Mouse (Mus musculus) forebrain, embryonic 13.5 days (tissue): ENCODE results near the gene Prep. TPM values are rescaled to one million over a fixed set of nuclear protein-coding genes. Genes with fewer than 3 reads are reported as not detected.

Source experiments
- ATAC-seq: fragments of 200-750 bp; cut with Nextera tagmentation; 2 replicates; pipeline ENCODE4 v1.8.0; 2017
- H3K27ac ChIP-seq: fragments of 300-500 bp; sonication (generic); 2 replicates; pipeline ENCODE4 v1.5.1; 2015; ENCODE audit warnings: inconsistent platforms, mild to moderate bottlenecking, moderate library complexity
- H3K27me3 ChIP-seq: fragments of 300-500 bp; sonication (generic); 2 replicates; pipeline ENCODE4 v1.6.1; 2015; ENCODE audit warnings: mild to moderate bottlenecking, inconsistent platforms
- H3K36me3 ChIP-seq: fragments of 300-500 bp; sonication (generic); 2 replicates; pipeline ENCODE4 v1.6.1; 2015; ENCODE audit warnings: mild to moderate bottlenecking, inconsistent platforms; ENCODE audit not compliant: poor library complexity, severe bottlenecking
- H3K4me1 ChIP-seq: fragments of 300-500 bp; sonication (generic); 2 replicates; pipeline ENCODE4 v1.6.1; 2015; ENCODE audit warnings: inconsistent platforms
- H3K4me2 ChIP-seq: fragments of 300-500 bp; sonication (generic); 2 replicates; pipeline ENCODE4 v1.6.1; 2015; ENCODE audit warnings: inconsistent platforms, mild to moderate bottlenecking, moderate library complexity
- H3K4me3 ChIP-seq: fragments of 300-500 bp; sonication (generic); 2 replicates; pipeline ENCODE4 v1.5.1; 2015; ENCODE audit warnings: mild to moderate bottlenecking, inconsistent platforms
- H3K9ac ChIP-seq: fragments of 300-500 bp; sonication (generic); 2 replicates; pipeline ENCODE4 v1.6.1; 2015; ENCODE audit warnings: mild to moderate bottlenecking, inconsistent platforms
- H3K9me3 ChIP-seq: fragments of 300-500 bp; sonication (generic); replicated peaks from 2 replicates; pipeline ENCODE4 v1.6.1; 2016; ENCODE audit warnings: inconsistent platforms
- WGBS: fragments of 180-500 bp; shearing (Covaris S2); methylation state at CpG from one replicate; pipeline ENCODE4 v1.1.7; 2015; 5-methylcytosine and 5-hydroxymethylcytosine counted together
- polyA plus RNA-seq: library from polyadenylated mRNA; unstranded; fragments of >200 nt; fragmentation: Nextera tagmentation; extraction: Ambion mirVana; gene quantifications from 2 replicates; pipeline ENCODE4 v1.2.1, GENCODE M21; 2015

Prep gene
- polyA plus RNA-seq, 1 experiment from 2014 or later = 18.3 TPM

DNA sequence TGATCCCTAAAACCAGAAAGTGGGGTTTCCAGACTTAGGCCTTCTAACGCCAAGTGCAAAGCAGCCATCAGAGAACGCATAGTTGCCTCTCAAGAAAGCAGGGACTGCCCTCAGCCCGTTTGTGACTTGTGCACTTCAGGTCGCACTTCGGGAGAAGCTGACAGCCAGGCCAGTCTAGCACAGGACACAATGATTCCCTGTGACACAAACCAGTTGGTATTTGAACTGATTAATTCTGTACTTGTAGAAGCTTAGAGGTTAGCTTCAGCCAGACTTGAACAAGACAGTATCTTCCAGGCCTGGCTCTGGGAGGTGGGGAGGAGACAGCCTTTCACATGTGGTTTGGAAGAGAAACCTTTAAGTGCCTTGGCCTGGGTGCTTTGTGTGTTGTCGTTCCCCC, 56.0 kb downstream of the Prep start:
- Histone ChIP-seq H3K9me3 (no peaks in the 10 kb centered on the region), H3K4me1 (no peaks in the 10 kb centered on the region), H3K27me3 (no peaks in the 10 kb centered on the region), H3K4me2 (no peak overlapping the region), H3K36me3 (peaks cover 65% of the 10 kb centered on the region), H3K9ac (no peak overlapping the region), H3K4me3 (no peak overlapping the region), H3K27ac (no peak overlapping the region)
- WGBS = 93% methylated on average over 6 of the region's 6 CpGs
- no peak for ATAC-seq

DNA sequence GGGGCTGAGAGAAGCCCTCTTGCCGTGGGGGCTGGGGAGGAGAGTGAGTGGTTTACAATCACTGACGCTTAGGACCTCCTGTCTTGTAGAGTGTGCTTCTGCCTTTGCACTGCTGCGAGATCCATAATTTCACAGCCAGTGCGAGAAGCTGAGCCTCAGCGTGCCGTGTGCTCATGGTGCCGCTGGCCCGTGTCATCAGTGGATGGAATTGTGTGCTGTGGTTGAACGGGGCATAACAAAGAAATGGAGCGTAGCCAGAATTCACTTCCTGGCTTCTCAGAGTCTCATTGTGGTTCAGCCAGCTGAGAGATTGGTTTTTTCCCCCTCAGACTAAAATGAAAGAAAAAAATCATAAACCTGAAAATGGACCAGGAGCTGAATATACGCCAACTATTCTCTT, 62.1 kb downstream of the Prep start:
- H3K27ac ChIP-seq = no peak overlapping the region
- H3K4me2 ChIP-seq = no peak overlapping the region
- H3K4me3 ChIP-seq = no peak overlapping the region
- WGBS = 59% methylated on average over 11 of the region's 11 CpGs
- 0 out of 2 replicates have a peak, but pooled peaks cover 5% of the 10 kb centered on the region for H3K4me1 ChIP-seq
- H3K27me3 ChIP-seq = no peaks in the 10 kb centered on the region
- peaks cover 42% of the 10 kb centered on the region for H3K36me3 ChIP-seq
- H3K9me3 ChIP-seq = no peaks in the 10 kb centered on the region
- ATAC-seq = peak; percentile 23; the same call in 1 of the 2 replicates
- H3K9ac ChIP-seq = no peak overlapping the region

DNA sequence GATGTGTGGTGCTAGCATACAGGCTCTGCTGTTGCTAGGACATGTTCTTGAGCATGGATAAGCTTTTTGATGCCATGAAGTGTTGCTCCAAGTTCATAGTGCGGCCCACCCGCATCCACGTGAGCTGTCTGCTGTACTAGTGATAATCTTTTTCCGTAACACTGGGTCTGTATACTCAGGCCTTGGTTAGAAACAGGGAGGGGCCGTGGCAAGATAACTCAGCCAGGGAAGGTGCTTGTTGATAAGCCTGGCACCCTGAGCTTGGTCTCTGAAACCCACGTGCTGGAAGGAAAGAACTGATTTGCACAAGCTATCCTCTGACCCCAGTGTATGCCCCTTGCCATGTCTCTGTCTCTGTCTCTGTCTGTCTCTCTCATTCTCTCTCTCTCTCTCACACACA, 63.0 kb downstream of the Prep start:
- H3K9ac ChIP-seq = no peak overlapping the region
- H3K4me3 ChIP-seq = no peak overlapping the region

DNA sequence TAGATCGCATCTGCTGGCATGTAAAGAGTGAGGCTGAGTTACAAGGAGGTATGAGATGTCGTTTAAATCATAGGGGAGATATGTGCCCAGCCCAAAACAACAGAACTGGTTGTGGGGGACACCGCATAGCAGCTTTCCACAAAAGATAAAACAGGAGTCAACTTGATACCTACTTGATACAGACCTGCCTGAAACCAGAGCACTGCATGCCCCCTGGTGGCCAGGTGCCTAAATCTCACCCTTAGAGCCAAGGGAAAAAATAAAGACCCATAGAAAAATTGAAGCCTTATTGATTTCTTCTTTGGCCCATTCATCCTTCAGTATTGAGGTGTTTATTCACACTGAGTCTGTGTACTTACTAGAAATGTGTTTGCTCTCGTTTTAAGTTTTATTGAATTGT, 65.4 kb downstream of the Prep start:
- Histone ChIP-seq H3K36me3 (peaks cover 22% of the 10 kb centered on the region), H3K9me3 (no peaks in the 10 kb centered on the region), H3K4me2 (no peak overlapping the region), H3K27ac (no peak overlapping the region), H3K4me1 (0 out of 2 replicates have a peak, but pooled peaks cover 5% of the 10 kb centered on the region), H3K4me3 (no peak overlapping the region), H3K9ac (no peak overlapping the region), H3K27me3 (no peaks in the 10 kb centered on the region)
- 80% methylated on average over 4 of the region's 4 CpGs for WGBS
- peak; percentile 54; the same call in 1 of the 2 replicates for ATAC-seq

More for the DNA sequence above, 63.0 kb downstream of the Prep start:
- 0 out of 2 replicates have a peak, but pooled peaks cover 5% of the 10 kb centered on the region for H3K4me1 ChIP-seq
- WGBS = 94% methylated on average over 6 of the region's 6 CpGs
- H3K4me2 ChIP-seq = no peak overlapping the region
- H3K36me3 ChIP-seq = peaks cover 38% of the 10 kb centered on the region
- no peak for ATAC-seq
- no peaks in the 10 kb centered on the region for H3K27me3 ChIP-seq
- H3K9me3 ChIP-seq = no peaks in the 10 kb centered on the region
- H3K27ac ChIP-seq = no peak overlapping the region

DNA sequence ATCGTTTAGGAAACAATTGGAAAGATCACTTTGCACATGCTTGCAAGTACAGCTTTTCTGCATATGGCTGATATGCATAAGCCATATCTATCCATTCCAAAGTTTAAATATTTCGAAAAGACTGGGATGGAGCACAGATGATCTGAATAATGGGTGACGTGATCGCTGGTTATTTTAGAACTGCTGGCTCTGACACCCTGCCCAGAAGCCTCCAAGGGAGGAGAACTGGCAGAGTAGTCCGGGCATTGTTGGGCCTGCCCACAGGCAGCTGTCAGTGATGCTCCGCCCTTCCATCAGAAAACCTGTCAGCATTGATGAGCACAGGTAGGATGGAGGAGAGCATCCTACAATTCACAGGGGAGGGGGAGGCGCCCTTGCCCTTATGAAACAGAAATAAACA, 69.8 kb downstream of the Prep start:
- no peaks in the 10 kb centered on the region for H3K27me3 ChIP-seq
- H3K4me3 ChIP-seq = no peak overlapping the region
- H3K9me3 ChIP-seq = no peaks in the 10 kb centered on the region
- H3K9ac ChIP-seq = no peak overlapping the region
- ATAC-seq = no peak
- H3K4me2 ChIP-seq = no peak overlapping the region
- H3K4me1 ChIP-seq = peaks cover 24% of the 10 kb centered on the region
- H3K27ac ChIP-seq = no peak overlapping the region
- WGBS = 89% methylated on average over 7 of the region's 7 CpGs
- H3K36me3 ChIP-seq = no peaks in the 10 kb centered on the region

DNA sequence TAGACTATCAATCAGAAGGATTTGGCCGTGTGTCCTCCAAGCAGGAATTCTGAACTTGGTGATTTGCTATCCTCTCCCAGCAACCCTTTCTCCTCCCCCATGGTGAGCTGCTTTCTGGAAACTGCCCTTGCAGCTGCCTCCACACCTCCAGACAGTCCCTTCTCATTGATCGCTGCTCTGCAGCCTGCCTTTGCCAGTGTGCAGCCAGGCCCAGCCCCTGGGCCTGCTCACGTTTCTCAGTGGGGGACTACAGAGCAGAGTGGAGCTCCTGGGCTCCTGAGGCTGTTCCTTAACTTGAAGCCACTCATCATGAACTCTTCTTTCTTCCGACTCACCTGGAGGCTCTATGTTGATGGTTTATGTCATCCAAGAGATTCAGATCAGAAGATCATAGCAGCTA, 72.9 kb downstream of the Prep start:
- Histone ChIP-seq H3K27me3 (no peaks in the 10 kb centered on the region), H3K27ac (no peak overlapping the region), H3K36me3 (no peaks in the 10 kb centered on the region), H3K4me1 (peaks cover 24% of the 10 kb centered on the region), H3K4me2 (no peak overlapping the region), H3K9me3 (no peaks in the 10 kb centered on the region), H3K9ac (no peak overlapping the region), H3K4me3 (no peak overlapping the region)
- 60% methylated on average over 4 of the region's 4 CpGs for WGBS
- no peak for ATAC-seq

DNA sequence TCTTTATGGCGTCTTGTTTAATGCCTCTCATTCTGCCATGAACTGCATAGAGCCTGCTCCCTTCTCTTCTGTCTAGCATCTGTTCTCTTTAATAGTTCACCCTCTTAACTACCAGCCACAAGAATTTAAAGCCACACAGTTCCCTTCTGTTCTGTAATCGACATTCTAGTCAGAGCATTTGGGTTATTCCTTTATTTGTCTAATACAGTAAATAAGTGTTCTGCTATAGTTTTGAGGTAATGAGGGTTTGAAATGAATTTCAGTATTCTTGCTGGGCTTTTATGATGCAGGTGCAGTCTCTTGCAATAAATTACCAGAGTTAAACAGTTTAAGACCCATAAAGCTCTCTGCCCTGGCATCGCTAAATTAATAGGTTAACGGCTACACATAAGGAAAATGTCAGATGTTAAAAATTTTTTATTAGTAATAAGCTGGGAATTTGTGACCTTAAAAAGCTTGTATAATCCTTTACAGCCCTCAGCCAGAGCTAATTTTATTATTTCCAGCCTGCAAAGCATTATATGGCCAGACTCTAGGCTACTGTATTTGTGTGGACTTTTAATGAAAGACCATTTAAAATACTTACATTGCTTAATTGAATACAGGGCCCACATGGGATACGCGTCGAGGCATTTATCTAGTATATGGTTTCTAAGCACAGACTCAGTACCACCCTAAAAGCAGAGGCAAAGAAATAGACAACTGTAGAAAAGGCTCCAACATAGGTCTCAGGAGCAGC, 73.6 kb downstream of the Prep start:
- no peak for ATAC-seq
- Histone ChIP-seq H3K36me3 (no peaks in the 10 kb centered on the region), H3K4me1 (peaks cover 24% of the 10 kb centered on the region), H3K4me3 (no peak overlapping the region), H3K9ac (no peak overlapping the region), H3K4me2 (no peak overlapping the region), H3K9me3 (no peaks in the 10 kb centered on the region), H3K27ac (no peak overlapping the region; the same call in 1 of the 2 replicates), H3K27me3 (no peaks in the 10 kb centered on the region)
- 72% methylated on average over 7 of the region's 7 CpGs for WGBS

DNA sequence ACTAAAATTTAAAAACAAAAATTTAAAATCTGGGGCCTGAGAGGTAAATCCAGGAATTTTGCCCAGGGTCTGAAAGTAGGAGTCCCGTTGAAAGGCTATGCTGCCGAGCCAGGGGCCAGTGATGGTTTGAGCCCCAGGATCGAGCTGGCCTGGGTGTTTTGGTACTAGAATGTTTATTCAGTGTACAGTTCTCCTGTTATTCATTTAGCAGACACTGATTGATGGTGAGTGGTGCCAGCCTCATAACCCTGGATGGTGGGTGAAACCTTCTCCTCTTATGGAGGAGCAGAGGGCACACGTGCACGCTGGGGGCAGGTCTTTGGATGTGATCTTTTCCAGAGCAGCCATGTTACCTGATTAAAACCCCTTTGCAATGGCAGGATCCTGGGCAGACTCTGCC, 75.4 kb downstream of the Prep start:
- ATAC-seq = no peak
- no peak overlapping the region for H3K27ac ChIP-seq
- peaks cover 33% of the 10 kb centered on the region for H3K4me1 ChIP-seq
- H3K4me2 ChIP-seq = no peak overlapping the region
- H3K9ac ChIP-seq = no peak overlapping the region
- H3K36me3 ChIP-seq = no peaks in the 10 kb centered on the region
- no peaks in the 10 kb centered on the region for H3K9me3 ChIP-seq
- WGBS = 95% methylated on average over 5 of the region's 5 CpGs
- no peak overlapping the region for H3K4me3 ChIP-seq
- H3K27me3 ChIP-seq = no peaks in the 10 kb centered on the region

DNA sequence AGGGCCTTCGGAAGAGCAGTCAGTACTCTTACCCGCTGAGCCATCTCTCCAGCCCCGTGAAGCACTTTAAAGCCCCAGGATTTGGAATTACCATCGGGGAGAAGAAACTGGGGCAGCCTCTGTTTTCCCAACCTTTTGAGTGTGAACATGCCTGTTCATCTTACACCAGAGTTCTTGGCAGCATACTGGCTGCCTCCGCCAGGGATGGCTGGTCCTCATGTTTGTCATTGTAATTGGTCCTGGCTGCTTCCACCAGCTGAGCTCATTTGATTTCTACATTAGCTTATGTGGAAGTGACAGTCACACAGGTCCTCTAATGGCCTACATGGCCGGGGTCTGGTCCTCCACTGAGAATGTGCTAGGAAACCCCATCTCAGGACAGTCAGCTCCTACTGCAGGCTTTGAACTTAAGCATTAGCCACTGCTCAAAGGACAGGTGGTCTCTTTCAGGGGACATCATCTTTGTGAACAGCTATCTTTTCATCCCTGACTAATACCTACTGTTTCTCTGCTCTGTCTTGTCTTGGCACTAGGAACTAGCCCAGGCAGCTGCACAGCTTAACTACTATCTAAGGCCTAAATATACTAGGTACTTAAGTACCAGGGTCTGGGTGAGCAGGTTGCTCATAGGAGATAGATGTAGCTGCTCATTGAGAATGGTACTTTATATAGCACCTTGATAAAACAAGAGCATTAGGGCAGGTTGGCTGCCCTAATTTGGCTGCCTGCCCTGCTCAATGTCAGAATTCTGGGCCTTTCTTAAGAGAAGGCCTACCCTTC, 77.2 kb downstream of the Prep start:
- Histone ChIP-seq H3K4me3 (no peak overlapping the region), H3K9me3 (no peaks in the 10 kb centered on the region), H3K4me1 (peaks cover 31% of the 10 kb centered on the region), H3K27ac (no peak overlapping the region), H3K4me2 (no peak overlapping the region), H3K36me3 (peaks cover 7% of the 10 kb centered on the region; the same call in 1 of the 2 replicates), H3K27me3 (no peaks in the 10 kb centered on the region), H3K9ac (no peak overlapping the region)
- ATAC-seq = no peak
- 95% methylated on average over 6 of the region's 6 CpGs for whole genome bisulfite sequencing

DNA sequence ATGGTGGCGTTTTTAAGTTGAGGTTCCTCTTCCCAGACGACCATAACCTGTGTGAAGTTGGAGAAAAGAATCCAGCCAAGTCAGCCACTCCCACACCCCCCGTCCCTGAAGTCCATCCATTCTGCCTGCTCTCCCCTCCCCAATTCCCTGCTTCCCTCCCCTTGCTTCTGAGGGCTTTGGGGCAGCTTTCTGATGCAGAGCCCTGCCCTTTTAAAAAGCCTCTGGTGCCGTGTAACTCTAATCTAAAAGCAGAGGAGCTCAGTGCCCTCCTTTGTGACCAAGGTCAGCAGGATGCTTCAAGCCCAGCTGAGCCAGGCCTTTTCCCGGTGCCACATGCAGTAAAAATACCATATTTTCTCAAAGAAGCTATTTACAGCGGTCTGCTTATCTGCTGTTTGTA, 79.8 kb downstream of the Prep start:
- H3K27ac ChIP-seq = 0 out of 2 replicates have a peak overlapping the region, but pooled peaks have one; percentile 45
- WGBS = 9% methylated on average over 6 of the region's 6 CpGs
- peaks cover 25% of the 10 kb centered on the region for H3K36me3 ChIP-seq
- no peaks in the 10 kb centered on the region for H3K9me3 ChIP-seq
- no peak overlapping the region for H3K4me3 ChIP-seq
- no peak for ATAC-seq
- 0 out of 2 replicates have a peak overlapping the region, but pooled peaks have one; percentile 17 for H3K9ac ChIP-seq
- no peaks in the 10 kb centered on the region for H3K27me3 ChIP-seq
- H3K4me1 ChIP-seq = peaks cover 26% of the 10 kb centered on the region
- H3K4me2 ChIP-seq = no peak overlapping the region

DNA sequence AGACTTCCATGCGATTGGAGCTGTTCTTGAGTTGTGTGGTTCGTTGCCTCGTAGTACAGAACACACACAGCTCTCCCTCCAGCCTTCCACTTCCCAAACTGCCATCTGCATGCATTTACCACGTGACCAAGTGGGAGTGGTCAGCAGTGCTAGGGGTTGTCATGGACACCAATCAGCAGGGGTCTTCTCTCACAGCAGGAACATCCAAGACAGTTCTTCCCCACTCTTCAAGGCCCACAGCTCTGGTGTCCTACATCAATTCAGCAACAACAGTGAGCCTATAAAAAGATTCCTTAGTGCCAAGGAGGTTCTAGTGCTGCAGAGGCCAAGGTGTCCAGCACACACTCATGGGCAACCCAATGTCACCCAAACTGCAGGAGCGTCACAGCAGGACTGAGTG, 84.1 kb downstream of the Prep start:
- no peak overlapping the region for H3K9ac ChIP-seq
- H3K27ac ChIP-seq = no peak overlapping the region
- WGBS = 59% methylated on average over 5 of the region's 5 CpGs
- H3K4me3 ChIP-seq = no peak overlapping the region
- peaks cover 27% of the 10 kb centered on the region for H3K4me1 ChIP-seq
- no peaks in the 10 kb centered on the region for H3K27me3 ChIP-seq
- no peaks in the 10 kb centered on the region for H3K9me3 ChIP-seq
- H3K36me3 ChIP-seq = peaks cover 60% of the 10 kb centered on the region
- H3K4me2 ChIP-seq = no peak overlapping the region
- peak; percentile 54; the same call in 1 of the 2 replicates for ATAC-seq
